Mouse (Mus musculus): ENCODE measurements at regions not wholly inside any gene's neighbourhood (a gene's known extent, or its start where the extent isn't known, plus 50 kb on each side); places are given as distances from the start of the nearest gene placed in this dataset.

DNA sequence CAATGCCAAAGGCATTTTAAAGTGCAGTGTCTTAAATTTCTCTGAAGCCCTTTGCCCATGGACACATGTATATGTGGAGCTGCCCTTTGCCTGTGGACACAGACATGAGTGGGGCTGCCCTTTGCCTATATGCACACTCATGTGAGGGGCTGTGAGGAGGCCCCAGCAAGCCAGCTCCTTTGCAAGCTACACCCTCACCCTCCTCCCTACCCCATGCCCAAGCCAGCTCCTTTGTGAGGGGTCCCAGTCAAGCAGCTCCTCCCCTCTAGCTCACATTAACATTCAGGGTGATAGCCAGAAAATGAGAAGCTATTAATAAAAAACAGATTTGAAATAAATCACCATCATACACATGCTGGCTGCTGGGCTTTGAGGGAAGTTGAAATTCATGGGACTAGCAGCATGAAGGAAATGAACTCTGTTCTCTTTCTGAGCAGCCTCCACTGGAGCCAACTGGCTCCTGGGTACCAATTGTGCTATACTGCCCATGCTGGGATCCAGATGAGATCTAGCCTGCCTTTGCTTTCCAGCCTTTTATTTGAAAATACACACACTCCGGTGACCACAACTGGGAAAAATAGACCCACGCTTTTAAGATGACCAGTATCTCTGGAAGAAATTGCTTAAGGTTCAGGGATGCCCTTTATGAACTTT lies 151.4 kb downstream of the Abcc12 start:
- no peak for TF ChIP-seq CTCF (IDR thresholded peaks at IDR 0.05; ENCODE audit: low read depth)
- no peak for TF ChIP-seq EP300 (IDR thresholded peaks at IDR 0.05; ENCODE audit: low read depth)
